Mouse (Mus musculus) midbrain, embryonic 10.5 days (tissue): ENCODE data around the gene Zfp518b. TPM values are rescaled to one million over a fixed set of nuclear protein-coding genes. Genes with fewer than 3 reads are reported as not detected.

ENCODE experiments used
- DNase-seq: peaks from one replicate; pipeline ENCODE4 v3.0.0-alpha.2; 2017; ENCODE audit warnings: low spot score
- H3K27ac ChIP-seq: fragments of 300-500 bp; sonication (generic); replicated peaks from 2 replicates; pipeline ENCODE4 v1.5.1; 2016; ENCODE audit warnings: mild to moderate bottlenecking
- H3K27me3 ChIP-seq: fragments of 300-500 bp; sonication (generic); 2 replicates; pipeline ENCODE4 v1.6.1; 2016; ENCODE audit warnings: low read depth, mild to moderate bottlenecking; ENCODE audit not compliant: poor library complexity, severe bottlenecking
- H3K36me3 ChIP-seq: fragments of 300-500 bp; sonication (generic); 2 replicates; pipeline ENCODE4 v1.6.1; 2016; ENCODE audit warnings: mild to moderate bottlenecking, moderate library complexity
- H3K4me1 ChIP-seq: fragments of 300-500 bp; sonication (generic); 2 replicates; pipeline ENCODE4 v1.6.1; 2016
- H3K4me3 ChIP-seq: fragments of 300-500 bp; sonication (generic); 2 replicates; pipeline ENCODE4 v1.5.1; 2016; ENCODE audit warnings: mild to moderate bottlenecking, moderate library complexity
- H3K9me3 ChIP-seq: fragments of 300-500 bp; sonication (generic); replicated peaks from 2 replicates; pipeline ENCODE4 v1.6.1; 2016; ENCODE audit warnings: mild to moderate bottlenecking
- WGBS: fragments of 180-500 bp; shearing (Covaris S2); methylation state at CpG from one replicate; pipeline ENCODE4 v1.1.7; 2016; 5-methylcytosine and 5-hydroxymethylcytosine counted together
- polyA plus RNA-seq: library from polyadenylated mRNA; unstranded; fragments of >200 nt; fragmentation: Nextera tagmentation; extraction: Ambion mirVana; gene quantifications from 2 replicates; pipeline ENCODE4 v1.2.1, GENCODE M21; 2016

Zfp518b gene
- polyA plus RNA-seq, 1 experiment from 2014 or later = 34.9 TPM

DNA sequence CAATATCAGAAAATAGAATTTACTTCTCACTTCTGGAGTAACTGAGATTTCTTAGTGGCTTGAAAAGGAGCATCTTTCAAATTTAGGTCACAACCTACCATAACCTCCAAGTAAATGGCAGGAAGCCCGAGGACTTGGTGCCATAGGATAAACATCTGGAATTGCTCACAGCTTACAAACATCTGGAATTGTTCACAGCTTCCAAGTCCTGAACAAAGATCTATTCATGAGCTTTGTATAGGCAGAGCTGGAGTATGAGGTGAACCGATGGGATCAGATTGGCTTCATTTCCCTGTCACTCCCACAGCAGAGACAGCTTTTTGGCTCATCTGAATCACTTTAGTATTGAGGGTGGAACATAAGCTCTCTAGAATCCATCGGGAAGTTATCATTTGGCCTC lies 65.7 kb downstream of the Zfp518b start:
- no peak overlapping the region for H3K4me3 ChIP-seq
- no peaks in the 10 kb centered on the region for H3K9me3 ChIP-seq
- no peaks in the 10 kb centered on the region for H3K4me1 ChIP-seq
- WGBS = 70% methylated on average over 3 of the region's 3 CpGs
- H3K27ac ChIP-seq = no peak overlapping the region
- no peaks in the 10 kb centered on the region for H3K27me3 ChIP-seq
- no peaks in the 10 kb centered on the region for H3K36me3 ChIP-seq
- no peak for DNase-seq

Other genes with a start within 250 kb of the Zfp518b start
- gene Slc2a9, start 181.7 kb downstream of the Zfp518b start, polyA plus RNA-seq = 0.15 and 0.41 TPM in 2 replicates
- gene Wdr1, start 121.6 kb downstream of the Zfp518b start, polyA plus RNA-seq = 160 and 161 TPM in 2 replicates
- 0.06 and 0.10 TPM in 2 replicates for gene Clnk, start 192.0 kb upstream of the Zfp518b start, polyA plus RNA-seq